33 mouse cellular contexts compared by ENCODE assay signal in the genomic region with DNA sequence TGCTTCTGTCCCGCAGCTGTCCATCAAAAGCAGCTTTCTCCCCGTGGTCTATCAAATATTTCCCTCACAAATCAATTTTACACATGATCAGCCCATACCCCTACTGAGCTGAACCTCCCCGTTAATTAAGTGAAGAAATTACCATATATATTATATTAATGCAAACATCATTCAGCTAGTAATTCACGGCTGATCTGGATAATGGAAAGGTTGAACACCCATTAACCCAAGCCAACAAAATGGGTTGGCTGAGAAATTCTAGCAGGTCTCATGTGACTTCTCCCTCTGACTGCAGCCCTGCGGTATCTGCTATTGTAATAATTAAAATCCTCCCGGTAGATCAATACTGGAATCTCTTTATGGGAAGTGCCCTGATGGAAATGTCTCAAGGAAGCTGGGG. TPM values are rescaled to one million over a fixed set of nuclear protein-coding genes. Genes with fewer than 3 reads are reported as not detected.
DNase-seq lines count a peak whose midpoint lies in the region; ATAC-seq lines count a peak whose summit lies in the region.
"Had no signal": no experiment of that assay in that cellular context is flagged by ENCODE, and none has a peak within 500 bp of the region (broad histone marks: within the 10 kb centered on the region; RNA-seq: fewer than 3 reads in every experiment).

No protein-coding gene starts in this region.

- H3K27me3 ChIP-seq in forebrain, embryonic 11.5 days (ENCODE audit: control insufficient read depth, insufficient read depth, low read length) = no peaks in the 10 kb centered on the region
- no peaks in the 10 kb centered on the region for H3K27me3 ChIP-seq in forebrain, embryonic 13.5 days
- peaks cover 6% of the 10 kb centered on the region; the same call in 1 of the 2 replicates for H3K27me3 ChIP-seq in midbrain, embryonic 12.5 days
- no peaks in the 10 kb centered on the region for H3K27me3 ChIP-seq in midbrain, embryonic 10.5 days (ENCODE audit: low read depth, poor library complexity, severe bottlenecking)
- H3K27me3 ChIP-seq in hindbrain, embryonic 16.5 days (replicated peaks; ENCODE audit: control insufficient read depth, insufficient read depth, low read length) = no peaks in the 10 kb centered on the region
- no peaks in the 10 kb centered on the region for H3K27me3 ChIP-seq in neural tube, embryonic 14.5 days (ENCODE audit: control insufficient read depth, insufficient read depth, low read length)
- H3K27me3 ChIP-seq: embryonic facial prominence, embryonic 12.5 days; heart, embryonic 15.5 days; kidney, embryonic 15.5 days; limb, embryonic 12.5 days; liver, embryonic 15.5 days had no signal

- no peak for DNase-seq in forebrain, embryonic 11.5 days (ENCODE audit: low spot score)
- no peak for DNase-seq in midbrain, embryonic 10.5 days (ENCODE audit: low spot score)
- DNase-seq in spleen, adult 12 weeks (ENCODE audit: low spot score) = no peak
- DNase-seq: adrenal gland, adult 8-10 months; cerebellum, adult 11 months; cerebellum, adult 9-10 months; embryo, embryonic 11 days; gastrocnemius, postnatal 10 days; heart, postnatal 36 days; kidney, adult 18-20 months; kidney, postnatal 25 days; lung, embryonic 14.5 days; lung, postnatal 14 days; right cerebral cortex, adult 18-20 months; right cerebral cortex, postnatal 4 days; thymus, adult 2 months; thymus, postnatal 36 days had no signal

- no peak overlapping the region for H3K4me3 ChIP-seq in forebrain, embryonic 11.5 days (ENCODE audit: low read depth, low read length)
- H3K4me3 ChIP-seq in forebrain, embryonic 13.5 days = no peak overlapping the region
- no peak overlapping the region for H3K4me3 ChIP-seq in midbrain, embryonic 12.5 days
- H3K4me3 ChIP-seq in midbrain, embryonic 10.5 days = no peak overlapping the region
- H3K4me3 ChIP-seq in hindbrain, embryonic 16.5 days (ENCODE audit: low read length) = no peak overlapping the region
- no peak overlapping the region for H3K4me3 ChIP-seq in neural tube, embryonic 14.5 days (ENCODE audit: low read depth, low read length)
- H3K4me3 ChIP-seq: embryonic facial prominence, embryonic 12.5 days; heart, embryonic 10.5 days; heart, embryonic 15.5 days; kidney, embryonic 15.5 days; left cerebral cortex, adult 2 months; limb, embryonic 12.5 days; liver, embryonic 15.5 days; myocyte had no signal

- no peak overlapping the region for H3K9ac ChIP-seq in forebrain, embryonic 11.5 days (ENCODE audit: low read length)
- no peak overlapping the region for H3K9ac ChIP-seq in forebrain, embryonic 13.5 days
- no peak overlapping the region for H3K9ac ChIP-seq in midbrain, embryonic 12.5 days (replicated peaks)
- H3K9ac ChIP-seq in hindbrain, embryonic 16.5 days (ENCODE audit: low read depth, low read length) = no peak overlapping the region
- no peak overlapping the region for H3K9ac ChIP-seq in neural tube, embryonic 14.5 days (replicated peaks; ENCODE audit: low read depth, low read length)
- H3K9ac ChIP-seq: embryonic facial prominence, embryonic 12.5 days; heart, embryonic 15.5 days; kidney, embryonic 15.5 days; limb, embryonic 12.5 days; liver, embryonic 15.5 days; lung, embryonic 14.5 days had no signal

- 48% methylated on average over 6 of the region's 6 CpGs for WGBS in forebrain, embryonic 11.5 days
- WGBS in forebrain, embryonic 13.5 days = 45% methylated on average over 6 of the region's 6 CpGs
- WGBS in midbrain, embryonic 12.5 days = 42% methylated on average over 6 of the region's 6 CpGs
- 73% methylated on average over 6 of the region's 6 CpGs for WGBS in midbrain, embryonic 10.5 days
- 38% methylated on average over 6 of the region's 6 CpGs for WGBS in hindbrain, embryonic 16.5 days
- WGBS in neural tube, embryonic 14.5 days = 44% methylated on average over 6 of the region's 6 CpGs

- H3K36me3 ChIP-seq in forebrain, embryonic 11.5 days (ENCODE audit: control insufficient read depth, insufficient read depth, low read length) = no peaks in the 10 kb centered on the region
- H3K36me3 ChIP-seq in forebrain, embryonic 13.5 days (ENCODE audit: poor library complexity, severe bottlenecking) = 0 out of 2 replicates have a peak, but pooled peaks cover 4% of the 10 kb centered on the region
- peaks cover 1% of the 10 kb centered on the region; the same call in 1 of the 2 replicates for H3K36me3 ChIP-seq in midbrain, embryonic 12.5 days
- no peaks in the 10 kb centered on the region; the same call in 1 of the 2 replicates for H3K36me3 ChIP-seq in midbrain, embryonic 10.5 days
- peaks cover 2% of the 10 kb centered on the region; the same call in 1 of the 2 replicates for H3K36me3 ChIP-seq in hindbrain, embryonic 16.5 days (ENCODE audit: control insufficient read depth, insufficient read depth, low read length)
- peaks cover 3% of the 10 kb centered on the region for H3K36me3 ChIP-seq in neural tube, embryonic 14.5 days (ENCODE audit: control insufficient read depth, insufficient read depth, low read length)
- H3K36me3 ChIP-seq: G1E; kidney, embryonic 15.5 days had no signal

- 0 out of 2 replicates have a peak, but pooled peaks have one; percentile 32 for ATAC-seq in forebrain, embryonic 11.5 days (replicated peaks; ENCODE audit: low FRiP score)
- ATAC-seq in forebrain, embryonic 13.5 days = no peak
- ATAC-seq in midbrain, embryonic 12.5 days (ENCODE audit: low FRiP score, low read depth) = peak; percentile 55
- peak; percentile 70 for ATAC-seq in hindbrain, embryonic 16.5 days
- 0 out of 2 replicates have a peak, but pooled peaks have one; percentile 39 for ATAC-seq in neural tube, embryonic 14.5 days (ENCODE audit: low read depth)
- no peak for ATAC-seq in CD4-positive, CD25-positive, alpha-beta regulatory T cell, adult 4 months

- H3K27ac ChIP-seq in forebrain, embryonic 11.5 days (ENCODE audit: low read depth, low read length) = no peak overlapping the region
- H3K27ac ChIP-seq in forebrain, embryonic 13.5 days = no peak overlapping the region
- H3K27ac ChIP-seq in midbrain, embryonic 12.5 days (replicated peaks) = no peak overlapping the region
- no peak overlapping the region for H3K27ac ChIP-seq in midbrain, embryonic 10.5 days (replicated peaks)
- H3K27ac ChIP-seq in hindbrain, embryonic 16.5 days (ENCODE audit: low read depth, low read length) = no peak overlapping the region
- no peak overlapping the region for H3K27ac ChIP-seq in neural tube, embryonic 14.5 days (ENCODE audit: low read depth, low read length)
- H3K27ac ChIP-seq: embryonic facial prominence, embryonic 12.5 days; heart, embryonic 10.5 days; heart, embryonic 15.5 days; kidney, embryonic 15.5 days; left cerebral cortex, adult 2 months; limb, embryonic 12.5 days; liver, embryonic 15.5 days had no signal

- H3K9me3 ChIP-seq in forebrain, embryonic 11.5 days (ENCODE audit: control insufficient read depth, low read length) = no peaks in the 10 kb centered on the region
- H3K9me3 ChIP-seq in forebrain, embryonic 13.5 days (replicated peaks) = no peaks in the 10 kb centered on the region
- H3K9me3 ChIP-seq in midbrain, embryonic 12.5 days = no peaks in the 10 kb centered on the region
- no peaks in the 10 kb centered on the region for H3K9me3 ChIP-seq in midbrain, embryonic 10.5 days (replicated peaks)
- no peaks in the 10 kb centered on the region for H3K9me3 ChIP-seq in hindbrain, embryonic 16.5 days (ENCODE audit: control insufficient read depth, low read length)
- H3K9me3 ChIP-seq in neural tube, embryonic 14.5 days (ENCODE audit: control insufficient read depth, low read length) = no peaks in the 10 kb centered on the region
- H3K9me3 ChIP-seq: embryonic facial prominence, embryonic 12.5 days; G1E; heart, embryonic 10.5 days; heart, embryonic 15.5 days; kidney, embryonic 15.5 days; limb, embryonic 12.5 days; liver, embryonic 15.5 days had no signal

- H3K4me1 ChIP-seq in forebrain, embryonic 11.5 days (replicated peaks; ENCODE audit: control insufficient read depth, insufficient read depth, low read length) = peaks cover 2% of the 10 kb centered on the region; the same call in 1 of the 2 replicates
- H3K4me1 ChIP-seq in forebrain, embryonic 13.5 days = peaks cover 20% of the 10 kb centered on the region
- peaks cover 23% of the 10 kb centered on the region for H3K4me1 ChIP-seq in midbrain, embryonic 12.5 days
- H3K4me1 ChIP-seq in midbrain, embryonic 10.5 days = peaks cover 63% of the 10 kb centered on the region
- H3K4me1 ChIP-seq in hindbrain, embryonic 16.5 days (ENCODE audit: control insufficient read depth, insufficient read depth, low read depth, low read length) = no peaks in the 10 kb centered on the region
- no peaks in the 10 kb centered on the region for H3K4me1 ChIP-seq in neural tube, embryonic 14.5 days (ENCODE audit: control insufficient read depth, insufficient read depth, low read length)
- H3K4me1 ChIP-seq: embryonic facial prominence, embryonic 12.5 days; heart, embryonic 10.5 days; heart, embryonic 15.5 days; kidney, embryonic 15.5 days; limb, embryonic 12.5 days; liver, embryonic 15.5 days had no signal

- H3K4me2 ChIP-seq in forebrain, embryonic 11.5 days (ENCODE audit: low read depth, low read length, severe bottlenecking) = no peak overlapping the region
- no peak overlapping the region for H3K4me2 ChIP-seq in forebrain, embryonic 13.5 days
- no peak overlapping the region for H3K4me2 ChIP-seq in midbrain, embryonic 12.5 days (replicated peaks)
- no peak overlapping the region for H3K4me2 ChIP-seq in hindbrain, embryonic 16.5 days (ENCODE audit: low read length)
- no peak overlapping the region for H3K4me2 ChIP-seq in neural tube, embryonic 14.5 days (ENCODE audit: low read depth, low read length)
- H3K4me2 ChIP-seq: embryonic facial prominence, embryonic 12.5 days; heart, embryonic 15.5 days; kidney, embryonic 15.5 days; limb, embryonic 12.5 days; liver, embryonic 15.5 days; lung, embryonic 14.5 days had no signal

RNA-seq across cellular contexts. Expression of a gene that starts 53.2 kb away (rescaled TPM):
- polyA plus RNA-seq in forebrain, embryonic 11.5 days (2014; fragmentation: Nextera tagmentation; extraction: Ambion mirVana) = 45.6 and 46.4 TPM in 2 replicates
- polyA plus RNA-seq in forebrain, embryonic 13.5 days (2015; fragmentation: Nextera tagmentation; extraction: Ambion mirVana) = 20.0 and 24.0 TPM in 2 replicates
- 26.8 and 42.7 TPM in 2 replicates for polyA plus RNA-seq in midbrain, embryonic 12.5 days (2016; fragmentation: Nextera tagmentation; extraction: Ambion mirVana)
- 44.5 and 54.8 TPM in 2 replicates for polyA plus RNA-seq in midbrain, embryonic 10.5 days (2016; fragmentation: Nextera tagmentation; extraction: Ambion mirVana)
- polyA plus RNA-seq in hindbrain, embryonic 16.5 days (2015; fragmentation: Nextera tagmentation; extraction: Ambion mirVana) = 0.51 and 0.92 TPM in 2 replicates
- polyA plus RNA-seq in neural tube, embryonic 14.5 days (2014; fragmentation: Nextera tagmentation; extraction: Ambion mirVana) = 0.09 TPM in 1 of 2 replicates, not detected in the other
- polyA plus RNA-seq in CD4-positive, CD25-positive, alpha-beta regulatory T cell, adult 4 months (2017; shearing (Covaris generic)) = not detected
- polyA plus RNA-seq: intestine, embryonic 14.5 days; liver, adult 2 months; liver, embryonic 15.5 days had no signal

Comparison
In these comparisons a context has a peak if more than half of its experiments do, and no peak if none do; other contexts are left out.
1. ATAC-seq: peak in forebrain, embryonic 11.5 days (single experiment), midbrain, embryonic 12.5 days (single experiment), hindbrain, embryonic 16.5 days (single experiment) and neural tube, embryonic 14.5 days (single experiment); none in forebrain, embryonic 13.5 days (single experiment) and CD4-positive, CD25-positive, alpha-beta regulatory T cell, adult 4 months (single experiment).
2. RNA of a gene that starts 53.2 kb away (polyA plus RNA-seq): 45.6 to 46.4 TPM in forebrain, embryonic 11.5 days, 44.5 to 54.8 TPM in midbrain, embryonic 10.5 days, 26.8 to 42.7 TPM in midbrain, embryonic 12.5 days and 20.0 to 24.0 TPM in forebrain, embryonic 13.5 days; 0.51 to 0.92 TPM in hindbrain, embryonic 16.5 days, 0.09 TPM in neural tube, embryonic 14.5 days and not detected in CD4-positive, CD25-positive, alpha-beta regulatory T cell, adult 4 months; every median in the first group is over 10 times any median in the second.